Mouse (Mus musculus): ENCODE results near the gene Bag5. TPM values are rescaled to one million over a fixed set of nuclear protein-coding genes. Genes with fewer than 3 reads are reported as not detected.

The Bag5 gene
- polyA plus RNA-seq (2014; fragmentation: Illumina TruSeq; extraction: RNeasy Lipid Tissue Mini Kit (QIAGEN cat#74804); ENCODE audit: insufficient read depth, low read depth, low replicate concordance): 31.2 TPM

DNA sequence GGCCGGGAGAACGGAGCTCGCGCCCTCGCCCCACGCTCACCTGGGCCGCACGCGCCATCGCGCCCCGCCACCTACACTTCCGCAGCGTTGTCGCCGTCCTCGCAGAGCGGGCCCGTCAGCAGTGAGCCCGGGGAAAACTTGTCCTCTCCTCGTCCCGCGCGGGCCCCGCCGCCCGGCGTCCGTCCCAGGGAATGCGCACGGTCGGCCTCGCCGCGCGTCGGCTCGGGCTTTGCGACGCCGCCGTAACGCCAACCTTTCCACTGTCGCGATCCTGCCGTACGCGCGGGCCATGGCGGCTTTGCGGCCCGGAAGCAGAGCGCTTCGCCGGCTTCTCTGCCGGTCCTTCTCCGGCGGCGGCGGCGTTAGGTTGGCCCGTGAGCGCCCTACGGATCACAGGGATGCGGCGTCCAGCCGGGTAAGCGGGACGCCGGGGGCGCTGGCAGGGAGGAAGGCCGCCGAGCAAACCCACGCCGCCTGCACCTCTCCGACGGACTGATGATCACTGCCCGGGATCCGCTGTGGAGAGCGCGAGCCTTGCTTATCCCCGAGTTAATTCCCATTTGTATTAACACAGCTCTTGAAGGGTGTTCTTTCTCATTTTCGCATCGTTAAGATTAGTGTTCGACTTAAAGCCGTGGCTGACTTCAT is at the start of gene Bag5, which contains the start of gene Apopt1:
Gene Bag5 (minus strand): TSS at position 254 of the 648 bp plus-strand sequence.
Gene Apopt1 (plus strand): TSS at position 258 of the 648 bp plus-strand sequence.

DNA sequence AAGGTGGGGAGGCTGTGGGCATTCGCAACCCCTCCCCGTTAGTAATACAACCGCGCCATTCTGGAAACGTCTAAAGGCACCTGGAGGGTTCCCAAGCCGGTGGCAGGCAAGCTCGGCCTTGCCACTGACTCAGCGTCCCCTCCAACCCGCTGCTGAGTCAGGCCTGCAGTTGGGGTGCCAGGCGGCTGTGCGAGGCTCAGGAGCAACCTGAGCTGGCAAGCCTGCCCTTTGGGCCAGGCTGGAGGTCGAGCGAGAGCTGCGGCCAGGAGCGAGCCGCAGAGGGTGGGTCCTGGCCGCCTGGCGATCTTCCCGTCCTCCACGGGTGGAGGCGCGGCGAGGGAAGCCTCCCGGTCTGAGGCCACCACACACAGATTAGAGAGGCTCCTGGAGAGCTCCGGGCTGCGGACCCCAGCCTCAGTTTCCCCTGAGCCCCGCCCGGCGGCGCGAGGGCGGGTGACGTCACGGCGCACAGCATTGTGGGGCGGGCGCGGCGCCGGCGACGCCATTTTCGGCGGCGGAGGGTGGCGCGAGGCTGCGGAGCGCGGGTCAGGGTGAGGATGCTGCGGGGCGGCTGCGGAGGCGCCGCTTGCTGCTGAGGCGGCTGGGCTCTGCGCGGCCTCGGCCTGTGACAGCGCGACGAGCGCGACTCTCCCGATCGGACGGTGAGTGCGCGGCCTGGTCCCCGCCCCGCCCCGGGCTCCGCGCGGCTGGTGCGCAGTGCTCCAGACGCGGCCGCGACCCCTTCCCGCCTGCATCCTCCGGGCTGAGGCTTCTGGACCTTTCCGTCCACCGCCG is 45.5 kb upstream of the Bag5 start, which contains the start of gene Klc1:
Gene Klc1 (plus strand): TSS at position 469 of the 795 bp plus-strand sequence.

DNA sequence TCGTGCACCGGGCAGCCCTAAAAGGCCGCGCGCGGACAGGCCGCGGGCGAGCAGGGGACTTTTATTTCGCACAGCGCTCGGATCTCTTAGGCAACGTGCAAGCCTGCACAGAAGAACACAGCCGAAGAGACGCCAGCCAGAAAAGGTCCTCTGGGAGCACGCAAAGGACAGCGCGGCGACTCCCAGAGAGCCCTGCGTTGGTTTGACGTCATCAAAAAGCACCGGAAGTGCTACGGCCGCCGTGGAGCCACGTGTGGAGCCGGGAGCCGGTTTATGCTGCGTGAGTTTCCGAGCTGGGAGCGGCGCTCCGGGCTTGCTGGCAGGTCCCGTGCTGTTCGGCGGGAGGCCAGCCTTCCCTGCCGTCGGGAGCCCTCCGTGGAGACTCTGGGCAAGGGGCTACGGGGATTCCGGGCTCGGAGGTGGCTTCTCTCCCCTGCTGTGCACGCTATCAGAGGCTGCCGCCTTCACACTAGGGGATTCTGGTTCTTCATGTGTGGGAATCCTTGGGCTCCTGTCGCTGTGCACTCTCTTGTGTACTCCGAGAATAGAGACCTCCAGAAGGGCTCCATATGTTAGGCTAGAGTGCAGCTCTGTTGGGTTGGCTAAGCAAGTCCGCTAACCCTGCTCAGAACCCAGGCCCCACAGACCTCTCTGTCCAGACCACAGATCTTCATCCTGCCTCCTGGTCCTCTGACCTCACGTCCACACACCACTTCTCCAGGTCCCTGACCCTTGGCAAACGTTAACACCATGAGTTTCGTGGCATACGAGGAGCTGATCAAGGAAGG is 35.0 kb downstream of the Bag5 start, which contains the start of gene Trmt61a:
Gene Trmt61a (plus strand): TSS at position 224 of the 788 bp plus-strand sequence.

DNA sequence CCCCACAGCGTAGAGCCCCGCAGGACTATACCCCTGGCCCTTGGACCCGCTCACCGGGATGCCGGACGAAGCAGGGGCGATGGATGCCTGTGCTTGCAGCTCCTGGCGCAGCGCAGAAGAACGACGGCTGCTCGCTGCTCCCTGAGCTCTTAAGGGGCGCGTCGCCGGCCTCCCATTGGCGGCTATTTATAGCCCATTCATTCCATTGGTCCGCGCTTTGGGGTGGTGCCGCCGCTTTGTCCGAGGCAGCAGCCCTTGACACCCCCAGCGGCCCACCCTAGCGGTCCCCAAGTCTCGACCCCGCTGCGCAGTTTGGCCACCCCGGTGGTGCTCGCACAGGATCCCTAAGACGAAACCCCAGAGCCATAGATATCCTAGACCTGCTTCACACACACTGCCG is 40.9 kb downstream of the Bag5 start, which contains the start of gene Ckb:
Gene Ckb (minus strand): TSS at position 163 of the 400 bp plus-strand sequence.

Other genes with a start within 250 kb of the Bag5 start
- not detected for gene Gm266, start 227.4 kb downstream of the Bag5 start, polyA plus RNA-seq (2014; fragmentation: Illumina TruSeq; extraction: RNeasy Lipid Tissue Mini Kit (QIAGEN cat#74804); ENCODE audit: insufficient read depth, low read depth, low replicate concordance)
- 83.5 TPM for gene Eif5, start 175.2 kb downstream of the Bag5 start, polyA plus RNA-seq (2014; fragmentation: Illumina TruSeq; extraction: RNeasy Lipid Tissue Mini Kit (QIAGEN cat#74804); ENCODE audit: insufficient read depth, low read depth, low replicate concordance)
- 30.1 TPM for gene Mark3, start 138.7 kb downstream of the Bag5 start, polyA plus RNA-seq (2014; fragmentation: Illumina TruSeq; extraction: RNeasy Lipid Tissue Mini Kit (QIAGEN cat#74804); ENCODE audit: insufficient read depth, low read depth, low replicate concordance)
- gene Ckb, start 40.9 kb downstream of the Bag5 start, polyA plus RNA-seq (2014; fragmentation: Illumina TruSeq; extraction: RNeasy Lipid Tissue Mini Kit (QIAGEN cat#74804); ENCODE audit: insufficient read depth, low read depth, low replicate concordance): 92.9 TPM
- 7.4 TPM for gene Trmt61a, start 35.2 kb downstream of the Bag5 start, polyA plus RNA-seq (2014; fragmentation: Illumina TruSeq; extraction: RNeasy Lipid Tissue Mini Kit (QIAGEN cat#74804); ENCODE audit: insufficient read depth, low read depth, low replicate concordance)
- 43.0 TPM for gene Apopt1, start within 50 bp of the Bag5 start, polyA plus RNA-seq (2014; fragmentation: Illumina TruSeq; extraction: RNeasy Lipid Tissue Mini Kit (QIAGEN cat#74804); ENCODE audit: insufficient read depth, low read depth, low replicate concordance)
- 88.6 TPM for gene Klc1, start 45.6 kb upstream of the Bag5 start, polyA plus RNA-seq (2014; fragmentation: Illumina TruSeq; extraction: RNeasy Lipid Tissue Mini Kit (QIAGEN cat#74804); ENCODE audit: insufficient read depth, low read depth, low replicate concordance)
- gene Xrcc3, start 100.6 kb upstream of the Bag5 start, polyA plus RNA-seq (2014; fragmentation: Illumina TruSeq; extraction: RNeasy Lipid Tissue Mini Kit (QIAGEN cat#74804); ENCODE audit: insufficient read depth, low read depth, low replicate concordance): 0.41 TPM
- 68.0 TPM for gene Zfyve21, start 100.9 kb upstream of the Bag5 start, polyA plus RNA-seq (2014; fragmentation: Illumina TruSeq; extraction: RNeasy Lipid Tissue Mini Kit (QIAGEN cat#74804); ENCODE audit: insufficient read depth, low read depth, low replicate concordance)
- 17.1 TPM for gene Ppp1r13b, start 194.9 kb upstream of the Bag5 start, polyA plus RNA-seq (2014; fragmentation: Illumina TruSeq; extraction: RNeasy Lipid Tissue Mini Kit (QIAGEN cat#74804); ENCODE audit: insufficient read depth, low read depth, low replicate concordance)